Mouse (Mus musculus): ENCODE results near the gene Secisbp2l.

- TF ChIP-seq CTCF (IDR thresholded peaks at IDR 0.05; ENCODE audit: extremely low read depth, insufficient read depth, low read length) (no peak), POLR2A (IDR thresholded peaks at IDR 0.05; ENCODE audit: extremely low read depth, insufficient read depth, low read length) (no peak)
Observed at GRCm38 (mm10) chr2:125777018-125777417, 5.7 kb downstream of the Secisbp2l start.
